Mouse (Mus musculus) liver, adult 2 months (tissue): Measurements from ENCODE around the gene Ccdc62.

Experiments
- CTCF ChIP-seq: fragments of 200-500 bp; IDR thresholded peaks from 2 replicates; pipeline ENCODE4 v1.5.1; 2011; ENCODE audit warnings: low read depth, low read length, control low read depth
- POLR2A ChIP-seq: fragments of 200-500 bp; IDR thresholded peaks from 2 replicates; pipeline ENCODE4 v1.6.1; 2011; ENCODE audit warnings: low read length, control low read depth; ENCODE audit not compliant: insufficient read depth; ENCODE audit errors: extremely low read depth

DNA sequence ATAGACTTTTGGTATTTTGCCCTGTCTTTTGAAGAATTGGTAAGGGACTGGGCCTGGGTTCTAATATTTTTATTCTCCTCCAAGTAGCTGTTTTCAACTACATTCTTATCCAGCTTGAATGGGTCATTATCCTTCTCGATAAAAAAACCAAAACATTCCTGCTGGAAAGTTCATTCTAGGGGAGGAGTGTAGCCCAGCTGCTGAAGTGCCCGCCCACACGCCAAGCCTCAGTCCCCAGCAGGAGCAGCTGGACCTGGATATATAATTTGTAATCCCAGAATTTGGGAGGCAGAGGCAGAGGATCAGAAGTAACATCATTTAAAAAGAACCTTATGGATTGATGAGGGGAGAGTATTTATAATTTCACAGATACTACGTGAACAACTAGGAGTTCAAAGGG is 16.1 kb downstream of the Ccdc62 start:
- no peak for TF ChIP-seq CTCF
- TF ChIP-seq POLR2A: no peak
